Mouse (Mus musculus): ENCODE results near the gene Psap. TPM values are rescaled to one million over a fixed set of nuclear protein-coding genes. Genes with fewer than 3 reads are reported as not detected.

The Psap gene
- total and polyA plus RNA-seq, 2 experiments from 2014 or later: 272 to 811 TPM

GRCm38 (mm10) chr10:60284248-60284647 lies 6.8 kb downstream of the Psap start:
- Histone ChIP-seq H3K9ac (replicated peaks; ENCODE audit: low read length, poor library complexity, severe bottlenecking) (peak overlapping the region; percentile 51; the same call in 1 of the 2 replicates), H3K36me3 (ENCODE audit: insufficient read depth, low read length) (no peaks in the 10 kb centered on the region), H3K4me2 (ENCODE audit: low read depth, low read length, poor library complexity, severe bottlenecking) (peak overlapping the region; percentile 44), H3K27me3 (ENCODE audit: insufficient read depth, low read length) (no peaks in the 10 kb centered on the region), H3K27ac (ENCODE audit: low read depth, low read length) (peak overlapping the region; percentile 70), H3K4me1 (ENCODE audit: insufficient read depth, low read length) (peaks cover 53% of the 10 kb centered on the region), H3K9me3 (ENCODE audit: low read length) (no peaks in the 10 kb centered on the region), H3K4me3 (ENCODE audit: low read depth, low read length) (no peak overlapping the region)
- DNase-seq (ENCODE audit: low spot score) (no peak), ATAC-seq (ENCODE audit: low FRiP score) (no peak)
- no peak for TF ChIP-seq CTCF (IDR thresholded peaks at IDR 0.05)
- 64% methylated on average over 6 of the region's 6 CpGs for WGBS

DNA sequence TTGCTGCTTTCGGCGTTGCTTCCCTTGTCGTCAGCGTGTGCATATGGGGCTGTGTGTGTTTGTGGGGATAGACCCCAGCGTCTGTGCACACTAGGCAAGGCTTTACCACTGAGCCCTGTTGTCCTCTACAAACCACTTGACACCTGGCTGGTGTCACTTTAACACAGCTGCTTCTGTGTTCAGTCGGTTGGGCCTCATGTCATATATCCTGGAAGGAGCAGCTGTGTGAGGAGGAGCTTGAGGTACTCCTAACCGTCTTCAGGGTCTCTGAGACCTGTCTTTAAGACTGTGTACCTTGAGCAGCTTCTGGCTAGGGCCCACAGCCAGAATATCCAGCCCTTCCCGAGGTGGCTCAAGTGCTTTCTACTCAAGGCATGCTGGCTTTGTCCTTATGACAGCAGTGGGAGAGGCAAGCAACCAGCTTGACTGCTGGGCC lies 7.3 kb downstream of the Psap start:
- Histone ChIP-seq H3K9ac (replicated peaks; ENCODE audit: low read length, poor library complexity, severe bottlenecking) (peak overlapping the region; percentile 51; the same call in 1 of the 2 replicates), H3K27me3 (ENCODE audit: insufficient read depth, low read length) (no peaks in the 10 kb centered on the region), H3K4me1 (ENCODE audit: insufficient read depth, low read length) (peaks cover 51% of the 10 kb centered on the region), H3K4me3 (ENCODE audit: low read depth, low read length) (no peak overlapping the region), H3K36me3 (ENCODE audit: insufficient read depth, low read length) (no peaks in the 10 kb centered on the region), H3K27ac (ENCODE audit: low read depth, low read length) (peak overlapping the region; percentile 70), H3K9me3 (ENCODE audit: low read length) (no peaks in the 10 kb centered on the region), H3K4me2 (ENCODE audit: low read depth, low read length, poor library complexity, severe bottlenecking) (peak overlapping the region; percentile 44)
- ATAC-seq (ENCODE audit: low FRiP score) (peak; percentile 6; the same call in 1 of the 2 replicates), DNase-seq (ENCODE audit: low spot score) (no peak)
- no peak for TF ChIP-seq CTCF (IDR thresholded peaks at IDR 0.05)
- WGBS: 28% methylated on average over 8 of the region's 8 CpGs

GRCm38 (mm10) chr10:60285183-60285582 lies 7.8 kb downstream of the Psap start:
- Histone ChIP-seq H3K4me3 (ENCODE audit: low read depth, low read length) (peak overlapping the region; percentile 9; the same call in 1 of the 2 replicates), H3K4me1 (ENCODE audit: insufficient read depth, low read length) (peaks cover 49% of the 10 kb centered on the region), H3K4me2 (ENCODE audit: low read depth, low read length, poor library complexity, severe bottlenecking) (peak overlapping the region; percentile 44), H3K27ac (ENCODE audit: low read depth, low read length) (peak overlapping the region; percentile 70), H3K27me3 (ENCODE audit: insufficient read depth, low read length) (no peaks in the 10 kb centered on the region), H3K36me3 (ENCODE audit: insufficient read depth, low read length) (no peaks in the 10 kb centered on the region), H3K9ac (replicated peaks; ENCODE audit: low read length, poor library complexity, severe bottlenecking) (peak overlapping the region; percentile 9; the same call in 1 of the 2 replicates), H3K9me3 (ENCODE audit: low read length) (no peaks in the 10 kb centered on the region)
- DNase-seq (ENCODE audit: low spot score): no peak
- peak; percentile 7; the same call in 1 of the 2 replicates for ATAC-seq (ENCODE audit: low FRiP score)
- TF ChIP-seq CTCF (IDR thresholded peaks at IDR 0.05): no peak
- 25% methylated on average over 8 of the region's 8 CpGs for WGBS

DNA sequence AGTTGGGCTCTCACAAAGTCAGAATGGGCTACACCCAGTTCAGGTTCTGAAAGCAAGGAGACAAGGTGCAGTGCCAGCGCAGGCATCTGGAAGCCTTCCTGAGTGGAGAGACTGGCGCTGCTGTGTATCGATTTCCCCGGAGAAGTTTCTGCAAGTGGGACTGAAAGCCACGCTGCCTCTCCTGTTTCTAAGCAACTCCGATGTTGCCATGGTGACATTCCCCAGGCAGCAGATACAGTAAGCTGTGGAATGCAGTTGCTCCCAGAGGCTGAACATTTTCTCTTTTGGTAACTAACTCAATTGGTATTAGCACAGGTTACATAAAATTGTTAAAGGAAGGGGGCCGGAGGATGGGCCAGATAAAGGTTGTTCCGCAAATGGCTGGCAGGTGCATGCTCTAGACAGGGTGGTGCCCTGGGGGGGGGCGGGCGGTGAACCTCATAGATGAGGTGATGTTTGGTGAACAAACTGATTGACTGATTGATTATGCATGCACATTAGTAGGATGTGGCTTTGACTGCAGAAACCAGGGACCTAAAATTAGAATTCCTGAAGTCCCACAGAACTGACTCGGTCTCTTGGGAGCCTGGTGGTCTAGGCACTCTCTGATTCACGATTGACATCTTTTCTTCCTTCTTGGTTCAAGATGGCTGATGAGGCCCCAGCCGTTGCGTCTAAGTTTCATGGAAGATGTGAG lies 8.4 kb downstream of the Psap start:
- no peaks in the 10 kb centered on the region for H3K36me3 ChIP-seq (ENCODE audit: insufficient read depth, low read length)
- peak overlapping the region; percentile 70 for H3K27ac ChIP-seq (ENCODE audit: low read depth, low read length)
- ATAC-seq (ENCODE audit: low FRiP score) (peak; percentile 75), DNase-seq (ENCODE audit: low spot score) (peak; percentile 91)
- H3K9me3 ChIP-seq (ENCODE audit: low read length): no peaks in the 10 kb centered on the region
- H3K4me2 ChIP-seq (ENCODE audit: low read depth, low read length, poor library complexity, severe bottlenecking): peak overlapping the region; percentile 44
- 10% methylated on average over 14 of the region's 14 CpGs for WGBS
- H3K4me3 ChIP-seq (ENCODE audit: low read depth, low read length): peak overlapping the region; percentile 9; the same call in 1 of the 2 replicates
- no peaks in the 10 kb centered on the region for H3K27me3 ChIP-seq (ENCODE audit: insufficient read depth, low read length)
- 0 out of 2 replicates have a peak overlapping the region, but pooled peaks have one; percentile 9 for H3K9ac ChIP-seq (replicated peaks; ENCODE audit: low read length, poor library complexity, severe bottlenecking)
- H3K4me1 ChIP-seq (ENCODE audit: insufficient read depth, low read length): peaks cover 45% of the 10 kb centered on the region
- no peak; the same call in 1 of the 2 replicates for TF ChIP-seq CTCF (IDR thresholded peaks at IDR 0.05)

DNA sequence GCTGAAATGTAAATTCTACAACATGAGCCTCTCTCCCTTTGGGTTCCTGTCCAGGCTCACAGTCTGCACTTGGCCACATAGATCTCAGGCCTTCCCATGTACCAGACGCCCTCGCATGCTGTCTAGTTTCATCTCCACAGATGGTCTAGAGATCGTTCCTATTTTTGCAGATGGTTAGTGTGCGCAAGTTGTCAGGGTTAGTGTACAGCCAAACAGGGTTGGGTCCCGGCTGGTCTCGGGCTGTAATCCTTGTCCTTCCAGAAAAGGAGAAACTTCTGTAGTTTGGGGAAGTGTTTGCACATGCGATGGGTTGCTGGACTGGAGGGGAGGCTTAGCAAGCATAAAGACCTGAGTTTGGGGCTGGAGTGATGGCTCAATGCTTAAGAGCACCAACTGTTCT lies 9.1 kb downstream of the Psap start:
- Histone ChIP-seq H3K9me3 (ENCODE audit: low read length) (no peaks in the 10 kb centered on the region), H3K36me3 (ENCODE audit: insufficient read depth, low read length) (no peaks in the 10 kb centered on the region), H3K4me2 (ENCODE audit: low read depth, low read length, poor library complexity, severe bottlenecking) (peak overlapping the region; percentile 44; the same call in 1 of the 2 replicates), H3K4me3 (ENCODE audit: low read depth, low read length) (no peak overlapping the region), H3K27me3 (ENCODE audit: insufficient read depth, low read length) (no peaks in the 10 kb centered on the region), H3K27ac (ENCODE audit: low read depth, low read length) (peak overlapping the region; percentile 70), H3K4me1 (ENCODE audit: insufficient read depth, low read length) (peaks cover 40% of the 10 kb centered on the region), H3K9ac (replicated peaks; ENCODE audit: low read length, poor library complexity, severe bottlenecking) (no peak overlapping the region)
- TF ChIP-seq CTCF (IDR thresholded peaks at IDR 0.05): no peak
- ATAC-seq (ENCODE audit: low FRiP score) (no peak), DNase-seq (ENCODE audit: low spot score) (no peak)
- 88% methylated on average over 7 of the region's 7 CpGs for WGBS

GRCm38 (mm10) chr10:60287161-60287560 lies 9.7 kb downstream of the Psap start:
- H3K27me3 ChIP-seq (ENCODE audit: insufficient read depth, low read length): no peaks in the 10 kb centered on the region
- WGBS: 91% methylated on average over 4 of the region's 4 CpGs
- H3K27ac ChIP-seq (ENCODE audit: low read depth, low read length): peak overlapping the region; percentile 21
- H3K36me3 ChIP-seq (ENCODE audit: insufficient read depth, low read length): no peaks in the 10 kb centered on the region
- peaks cover 40% of the 10 kb centered on the region for H3K4me1 ChIP-seq (ENCODE audit: insufficient read depth, low read length)
- no peaks in the 10 kb centered on the region for H3K9me3 ChIP-seq (ENCODE audit: low read length)
- TF ChIP-seq CTCF (IDR thresholded peaks at IDR 0.05): no peak
- no peak overlapping the region for H3K4me2 ChIP-seq (ENCODE audit: low read depth, low read length, poor library complexity, severe bottlenecking)
- ATAC-seq (ENCODE audit: low FRiP score) (no peak), DNase-seq (ENCODE audit: low spot score) (no peak)
- no peak overlapping the region for H3K9ac ChIP-seq (replicated peaks; ENCODE audit: low read length, poor library complexity, severe bottlenecking)
- H3K4me3 ChIP-seq (ENCODE audit: low read depth, low read length): no peak overlapping the region
